Mouse (Mus musculus): ENCODE results near the gene Gxylt2. TPM values are rescaled to one million over a fixed set of nuclear protein-coding genes. Genes with fewer than 3 reads are reported as not detected.

Gene Gxylt2
- polyA plus RNA-seq (2012; rRNA removed) = 0.02 and 0.03 TPM in 2 replicates

DNA sequence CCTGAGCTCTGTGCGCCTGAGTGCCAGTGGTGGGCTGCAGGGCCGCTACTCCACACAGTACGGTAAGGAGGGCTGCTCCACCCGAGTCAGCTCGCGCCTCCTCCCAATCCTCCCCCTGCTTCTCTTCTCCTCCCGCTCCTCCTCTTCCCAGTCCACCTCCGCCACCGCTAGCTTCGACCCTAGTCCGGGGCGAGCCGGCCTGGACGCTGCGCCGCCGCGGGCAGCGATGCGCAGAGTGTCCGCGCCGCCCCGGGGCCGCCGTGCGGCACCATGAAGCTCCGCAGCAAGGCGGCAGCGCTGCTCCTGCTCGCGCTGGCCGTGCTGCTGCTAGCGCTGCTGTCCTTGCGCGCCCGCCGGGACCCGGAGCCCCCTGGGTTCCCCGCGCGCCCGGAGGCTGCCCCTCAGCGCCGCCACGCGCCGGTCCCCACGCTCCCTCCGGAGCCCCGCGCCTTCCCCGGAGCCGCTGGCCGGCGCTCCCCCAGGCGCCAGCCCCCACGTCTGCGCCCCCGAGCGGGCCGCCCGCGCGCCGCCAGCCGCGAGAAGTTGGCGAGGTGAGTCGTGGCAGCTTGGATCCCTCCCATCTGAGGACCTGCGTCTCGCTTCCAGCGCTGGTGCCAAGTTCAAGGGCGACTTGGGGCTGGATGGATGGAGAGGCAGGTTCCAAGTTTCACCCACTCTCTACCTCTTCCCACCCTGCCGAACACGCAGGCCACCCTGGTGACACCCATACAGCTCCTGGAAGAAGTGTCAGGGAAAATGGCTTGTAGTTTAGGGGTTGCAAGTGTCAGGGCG is at the start of gene Gxylt2:
Gene Gxylt2, plus strand, starts transcription at position 161 of the 792 bp plus-strand sequence.

DNA sequence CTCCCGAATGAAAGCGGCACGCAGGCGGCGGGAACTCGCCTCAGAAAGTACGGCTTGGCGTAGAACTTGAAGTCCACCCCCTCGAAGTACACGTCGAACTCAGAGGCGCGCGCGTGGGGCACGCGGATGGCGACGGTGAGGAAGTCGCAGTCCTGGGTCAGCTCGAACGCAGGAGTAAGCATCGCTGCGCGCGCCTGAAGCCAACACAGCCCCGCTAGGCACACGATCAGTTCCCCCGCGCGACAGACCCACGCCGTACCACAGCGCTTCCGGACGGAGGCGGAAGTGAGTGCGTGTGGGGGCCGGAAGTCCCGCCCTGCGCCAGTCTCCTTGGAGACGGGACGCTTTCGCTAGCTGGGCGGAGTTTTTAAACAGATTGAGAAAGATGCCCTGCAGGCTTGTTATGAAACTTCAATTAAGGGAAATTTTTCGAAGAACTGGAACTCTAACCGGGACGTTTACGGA is 33.6 kb upstream of the Gxylt2 start, which contains the start of gene Shq1:
Gene Shq1, minus strand, starts transcription at position 278 of the 465 bp plus-strand sequence.

DNA sequence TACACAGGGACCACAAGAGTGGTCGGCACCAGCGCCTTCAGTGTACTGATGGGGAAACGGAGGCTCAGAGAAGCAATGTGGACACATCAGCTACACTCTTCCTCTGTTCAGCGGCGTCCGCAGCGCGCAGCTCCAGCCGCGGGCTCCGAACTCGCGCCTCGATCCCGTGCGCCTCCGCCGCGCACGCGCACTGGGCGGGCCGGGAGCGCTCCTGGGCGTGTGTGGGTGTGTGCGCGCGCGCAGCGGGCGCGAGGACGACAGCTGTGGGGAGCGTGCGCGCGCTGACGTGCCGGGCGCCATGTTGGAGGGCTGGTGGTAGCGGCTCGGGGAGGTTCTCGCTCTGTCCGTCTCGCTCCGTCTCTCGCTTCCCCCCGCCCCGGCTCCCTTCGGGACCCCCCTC is 128.8 kb downstream of the Gxylt2 start, which contains the start of gene Ppp4r2:
Gene Ppp4r2, plus strand, starts transcription at position 268 of the 400 bp plus-strand sequence.

Other genes starting within 250 kb of the Gxylt2 start
- gene Shq1, start 33.6 kb upstream of the Gxylt2 start, polyA plus RNA-seq (2012; rRNA removed) = 4.2 and 4.3 TPM in 2 replicates
- 11.9 and 13.6 TPM in 2 replicates for gene Ppp4r2, start 128.9 kb downstream of the Gxylt2 start, polyA plus RNA-seq (2012; rRNA removed)